Mouse (Mus musculus) MEL (cell line): Measurements from ENCODE around the gene Ckap5. TPM values are rescaled to one million over a fixed set of nuclear protein-coding genes. Genes with fewer than 3 reads are reported as not detected.

ENCODE experiments used
- DNase-seq: peaks from one replicate; pipeline ENCODE4 v3.0.0; 2011; ENCODE audit warnings: low read depth, low spot score
- H3K27ac ChIP-seq: 2 replicates; pipeline ENCODE4 v1.5.1; 2012; ENCODE audit warnings: low read depth, mild to moderate bottlenecking, control low read depth, low read length, moderate library complexity; ENCODE audit not compliant: control insufficient read depth
- H3K27me3 ChIP-seq, 2 experiments: fragments of 150-350 bp in 1 of 2; sonication (generic) in 1 of 2; 2 replicates each; pipeline ENCODE4 v1.6.1; 2012; ENCODE audit warnings: low read length in 2 of 2, mild to moderate bottlenecking in 2 of 2, improper control_type of control experiment in 1 of 2, moderate library complexity in 1 of 2; ENCODE audit not compliant: insufficient read depth in 2 of 2, control insufficient read depth in 1 of 2
- H3K36me3 ChIP-seq, 2 experiments: 2 replicates each; pipeline ENCODE4 v1.6.1; 2012 to 2014; ENCODE audit warnings: low read length in 2 of 2, improper control_type of control experiment in 1 of 2, inconsistent platforms in 1 of 2, mild to moderate bottlenecking in 1 of 2; ENCODE audit not compliant: insufficient read depth in 2 of 2, control insufficient read depth in 1 of 2
- H3K4me1 ChIP-seq, 2 experiments: fragments of 150-350 bp in 1 of 2; sonication (generic) in 1 of 2; 2 replicates each; pipeline ENCODE4 v1.6.1; 2012; ENCODE audit warnings: low read length in 2 of 2, improper control_type of control experiment in 1 of 2, mild to moderate bottlenecking in 1 of 2; ENCODE audit not compliant: insufficient read depth in 2 of 2, control insufficient read depth in 1 of 2
- H3K4me3 ChIP-seq, 2 experiments: fragments of 150-350 bp in 1 of 2; sonication (generic) in 1 of 2; 2 replicates each; pipeline ENCODE4 v1.5.1; 2012; ENCODE audit warnings: low read depth in 2 of 2, low read length in 2 of 2, mild to moderate bottlenecking in 2 of 2, moderate library complexity in 2 of 2, control low read depth in 1 of 2, improper control_type of control experiment in 1 of 2; ENCODE audit not compliant: control insufficient read depth in 1 of 2, insufficient read depth in 1 of 2
- H3K79me2 ChIP-seq: 2 replicates; pipeline ENCODE4 v1.6.1; 2012; ENCODE audit warnings: mild to moderate bottlenecking, low read length, moderate library complexity; ENCODE audit not compliant: control insufficient read depth, poor library complexity, insufficient read depth
- H3K9ac ChIP-seq: 2 replicates; pipeline ENCODE4 v1.6.1; 2012; ENCODE audit warnings: low read depth, mild to moderate bottlenecking, control low read depth, low read length, moderate library complexity; ENCODE audit not compliant: control insufficient read depth, poor library complexity, severe bottlenecking
- H3K9me3 ChIP-seq: fragments of 150-350 bp; sonication (generic); replicated peaks from 2 replicates; pipeline ENCODE4 v1.6.1; 2012; ENCODE audit warnings: mild to moderate bottlenecking, low read length, improper control_type of control experiment, moderate library complexity; ENCODE audit not compliant: insufficient read depth
- BHLHE40 ChIP-seq: IDR thresholded peaks from 2 replicates; pipeline ENCODE4 v1.6.1; 2012; ENCODE audit warnings: low read depth, mild to moderate bottlenecking, inconsistent platforms, low read length, improper control_type of control experiment, borderline replicate concordance
- CHD1 ChIP-seq: IDR thresholded peaks from 2 replicates; pipeline ENCODE4 v1.6.1; 2012; ENCODE audit warnings: low read depth, mild to moderate bottlenecking, inconsistent platforms, low read length, improper control_type of control experiment
- CHD2 ChIP-seq: IDR thresholded peaks from 2 replicates; pipeline ENCODE4 v1.6.1; 2011; ENCODE audit warnings: low read length, improper control_type of control experiment
- CTCF ChIP-seq, 3 experiments: IDR thresholded peaks in 2 of 3; conservative IDR thresholded peaks in 1 of 3; 2 replicates each; pipeline ENCODE4 v1.5.1; 2011 to 2012; ENCODE audit warnings: low read length in 3 of 3, low read depth in 2 of 3, mild to moderate bottlenecking in 2 of 3, improper control_type of control experiment in 1 of 3, inconsistent platforms in 1 of 3, mixed read lengths in 1 of 3, moderate library complexity in 1 of 3; ENCODE audit not compliant: control insufficient read depth in 1 of 3, insufficient read depth in 1 of 3, poor library complexity in 1 of 3, severe bottlenecking in 1 of 3
- E2F4 ChIP-seq: IDR thresholded peaks from 2 replicates; pipeline ENCODE4 v1.6.1; 2011; ENCODE audit warnings: low read depth, low read length, improper control_type of control experiment, borderline replicate concordance
- ELF1 ChIP-seq: IDR thresholded peaks from 2 replicates; pipeline ENCODE4 v1.6.1; 2014; ENCODE audit warnings: low read depth, mild to moderate bottlenecking, inconsistent platforms, low read length, improper control_type of control experiment, moderate library complexity
- EP300 ChIP-seq, 2 experiments: IDR thresholded peaks; 2 replicates each; pipeline ENCODE4 v1.6.1; 2011; ENCODE audit warnings: improper control_type of control experiment in 2 of 2, low read length in 2 of 2, low read depth in 1 of 2, mild to moderate bottlenecking in 1 of 2
- ETS1 ChIP-seq: IDR thresholded peaks from 2 replicates; pipeline ENCODE4 v1.6.1; 2012; ENCODE audit warnings: low read depth, mild to moderate bottlenecking, inconsistent platforms, low read length, improper control_type of control experiment, moderate library complexity
- GABPA ChIP-seq: IDR thresholded peaks from 2 replicates; pipeline ENCODE4 v1.6.1; 2012; ENCODE audit warnings: low read depth, mild to moderate bottlenecking, inconsistent platforms, low read length, improper control_type of control experiment, moderate library complexity
- GATA1 ChIP-seq: IDR thresholded peaks from 2 replicates; pipeline ENCODE4 v1.6.1; 2011; ENCODE audit warnings: low read depth, low read length, improper control_type of control experiment
- HCFC1 ChIP-seq: IDR thresholded peaks from 2 replicates; pipeline ENCODE4 v1.6.1; 2012; ENCODE audit warnings: low read depth, mild to moderate bottlenecking, inconsistent platforms, low read length, improper control_type of control experiment, moderate library complexity
- KAT2A ChIP-seq: conservative IDR thresholded peaks from 2 replicates; pipeline ENCODE4 v1.6.1; 2012; ENCODE audit warnings: low read depth, low read length, improper control_type of control experiment, inconsistent platforms
- MAFK ChIP-seq: IDR thresholded peaks from 2 replicates; pipeline ENCODE4 v1.6.1; 2011; ENCODE audit warnings: low read depth, mild to moderate bottlenecking, low read length, improper control_type of control experiment, borderline replicate concordance
- MAX ChIP-seq: IDR thresholded peaks from 2 replicates; pipeline ENCODE4 v1.6.1; 2011; ENCODE audit warnings: low read length, improper control_type of control experiment
- MAZ ChIP-seq: IDR thresholded peaks from 2 replicates; pipeline ENCODE4 v1.6.1; 2012; ENCODE audit warnings: low read depth, mild to moderate bottlenecking, inconsistent platforms, low read length, improper control_type of control experiment
- MEF2A ChIP-seq: IDR thresholded peaks from 2 replicates; pipeline ENCODE4 v1.6.1; 2014; ENCODE audit warnings: low read depth, mild to moderate bottlenecking, inconsistent platforms, low read length, improper control_type of control experiment; ENCODE audit not compliant: poor library complexity, insufficient replicate concordance, severe bottlenecking; ENCODE audit errors: extremely low read depth
- MXI1 ChIP-seq: IDR thresholded peaks from 2 replicates; pipeline ENCODE4 v1.6.1; 2011; ENCODE audit warnings: mild to moderate bottlenecking, low read depth, low read length, improper control_type of control experiment
- MYC ChIP-seq: IDR thresholded peaks from 2 replicates; pipeline ENCODE4 v1.6.1; 2011; ENCODE audit warnings: low read depth, mild to moderate bottlenecking, low read length, improper control_type of control experiment, moderate library complexity
- NELFE ChIP-seq: IDR thresholded peaks from 2 replicates; pipeline ENCODE4 v1.6.1; 2011; ENCODE audit warnings: low read depth, low read length, improper control_type of control experiment
- NRF1 ChIP-seq: IDR thresholded peaks from 2 replicates; pipeline ENCODE4 v1.6.1; 2014; ENCODE audit warnings: low read depth, mild to moderate bottlenecking, inconsistent platforms, low read length, improper control_type of control experiment, moderate library complexity; ENCODE audit not compliant: poor library complexity, insufficient read depth, severe bottlenecking
- POLR2A ChIP-seq, 2 experiments: IDR thresholded peaks; 2 replicates each; pipeline ENCODE4 v1.6.1; 2011 to 2012; ENCODE audit warnings: low read length in 2 of 2, mild to moderate bottlenecking in 2 of 2, control low read depth in 1 of 2, improper control_type of control experiment in 1 of 2, low read depth in 1 of 2, moderate library complexity in 1 of 2; ENCODE audit not compliant: control insufficient read depth in 1 of 2, insufficient read depth in 1 of 2, poor library complexity in 1 of 2
- POLR2AphosphoS2 ChIP-seq: IDR thresholded peaks from 2 replicates; pipeline ENCODE4 v1.6.1; 2011; ENCODE audit warnings: low read length, improper control_type of control experiment
- POLR2AphosphoS5 ChIP-seq: IDR thresholded peaks from 2 replicates; pipeline ENCODE4 v1.6.1; 2012; ENCODE audit warnings: low read depth, borderline replicate concordance, mild to moderate bottlenecking, inconsistent platforms, low read length, moderate library complexity, mixed read lengths
- RAD21 ChIP-seq: IDR thresholded peaks from 2 replicates; pipeline ENCODE4 v1.6.1; 2011; ENCODE audit warnings: mild to moderate bottlenecking, low read depth, low read length, improper control_type of control experiment
- RCOR1 ChIP-seq: IDR thresholded peaks from 2 replicates; pipeline ENCODE4 v1.6.1; 2012; ENCODE audit warnings: low read depth, mild to moderate bottlenecking, inconsistent platforms, low read length, improper control_type of control experiment
- SIN3A ChIP-seq: IDR thresholded peaks from 2 replicates; pipeline ENCODE4 v1.6.1; 2012; ENCODE audit warnings: low read length, improper control_type of control experiment, inconsistent platforms
- SMC3 ChIP-seq: IDR thresholded peaks from 2 replicates; pipeline ENCODE4 v1.6.1; 2011; ENCODE audit warnings: low read depth, low read length, improper control_type of control experiment
- TAL1 ChIP-seq: IDR thresholded peaks from 2 replicates; pipeline ENCODE4 v1.6.1; 2012; ENCODE audit warnings: mild to moderate bottlenecking, inconsistent platforms, low read length, moderate library complexity, mixed read lengths
- TBP ChIP-seq: IDR thresholded peaks from 2 replicates; pipeline ENCODE4 v1.8.0; 2011; ENCODE audit warnings: low read depth, low read length, improper control_type of control experiment
- TCF12 ChIP-seq: IDR thresholded peaks from 2 replicates; pipeline ENCODE4 v1.6.1; 2014; ENCODE audit warnings: low read depth, mild to moderate bottlenecking, inconsistent platforms, low read length, improper control_type of control experiment, moderate library complexity
- USF2 ChIP-seq, 2 experiments: IDR thresholded peaks; 2 replicates each; pipeline ENCODE4 v1.6.1; 2011 to 2012; ENCODE audit warnings: improper control_type of control experiment in 2 of 2, low read length in 2 of 2, borderline replicate concordance in 1 of 2, inconsistent platforms in 1 of 2, low read depth in 1 of 2, mild to moderate bottlenecking in 1 of 2; ENCODE audit not compliant: insufficient read depth in 1 of 2
- ZC3H11A ChIP-seq: IDR thresholded peaks from 2 replicates; pipeline ENCODE4 v1.6.1; 2012; ENCODE audit warnings: low read depth, mild to moderate bottlenecking, inconsistent platforms, low read length, improper control_type of control experiment
- ZKSCAN1 ChIP-seq: IDR thresholded peaks from 2 replicates; pipeline ENCODE4 v1.6.1; 2012; ENCODE audit warnings: low read depth, mild to moderate bottlenecking, inconsistent platforms, low read length, improper control_type of control experiment, moderate library complexity
- ZMIZ1 ChIP-seq: IDR thresholded peaks from 2 replicates; pipeline ENCODE4 v1.6.1; 2012; ENCODE audit warnings: low read depth, mild to moderate bottlenecking, inconsistent platforms, low read length, improper control_type of control experiment, moderate library complexity
- ZNF384 ChIP-seq: IDR thresholded peaks from 2 replicates; pipeline ENCODE4 v1.6.1; 2012; ENCODE audit warnings: low read depth, mild to moderate bottlenecking, inconsistent platforms, low read length, improper control_type of control experiment
- polyA plus RNA-seq, 2 experiments: library from polyadenylated mRNA; stranded (reverse) in 1 of 2; unstranded in 1 of 2; fragments of >175 nt in 1 of 2; fragments of >200 nt in 1 of 2; gene quantifications; 2 replicates each; pipeline versions ENCODE4 v1.2.1 to v1.2.4; 2012; ENCODE audit warnings: low replicate concordance in 2 of 2, low read depth in 1 of 2; ENCODE audit not compliant: insufficient read length in 2 of 2, insufficient read depth in 1 of 2, missing spikeins in 1 of 2
- total RNA-seq: library from RNA; depleted of rRNA; stranded (reverse); fragments of 300-350 nt; gene quantifications from 2 replicates; pipeline ENCODE4 v1.2.3, GENCODE M21; 2012; rRNA removed

Ckap5 gene
- total RNA-seq = 57.1 and 64.7 TPM in 2 replicates
- polyA plus RNA-seq = 10 to 100 TPM; 44.0 to 45.3 TPM

DNA sequence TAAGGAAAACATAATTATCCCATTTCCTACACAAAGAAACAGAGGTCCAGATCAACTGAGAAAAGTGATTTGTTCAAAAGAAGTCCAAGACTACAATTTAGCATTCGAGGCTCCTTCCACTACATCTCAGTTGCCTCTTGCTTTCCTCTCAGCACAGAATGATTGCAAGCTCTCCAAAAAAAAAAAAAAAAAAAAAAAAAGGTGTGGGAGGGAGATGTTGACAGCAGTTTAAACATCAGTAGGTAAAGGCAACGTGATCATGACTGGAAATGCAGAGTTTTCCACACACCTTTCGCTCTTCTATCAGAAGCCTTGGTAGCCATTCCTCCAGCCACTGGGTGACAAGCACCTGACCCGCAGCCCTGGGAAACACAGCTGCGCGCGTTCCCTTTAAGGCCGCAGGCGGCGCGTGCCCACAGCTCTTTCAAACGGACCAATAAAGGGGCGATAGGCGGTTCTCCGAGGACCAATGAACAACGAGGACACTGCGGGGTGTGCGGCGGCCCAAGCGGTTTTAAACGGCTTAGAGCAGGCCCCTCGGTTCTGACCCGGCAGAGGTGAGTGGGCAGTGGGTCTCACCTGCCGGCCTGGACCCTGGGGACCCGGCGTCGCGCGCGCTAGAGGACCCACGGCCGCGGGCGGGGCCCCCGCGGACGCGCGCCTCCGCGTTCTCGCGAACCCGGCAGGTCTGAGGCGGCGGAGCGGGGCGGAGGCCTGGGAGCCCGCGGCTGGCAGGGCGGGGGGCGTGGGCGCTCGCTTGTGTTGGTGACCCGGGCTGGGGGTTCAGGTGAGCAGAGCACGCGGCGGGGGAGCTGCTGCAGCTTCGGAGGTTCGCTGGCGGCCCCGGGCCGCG, at the start of gene Ckap5:
TSS of gene Ckap5 (plus strand) at position 469 of the 853 bp plus-strand sequence.
- Histone ChIP-seq H3K79me2 (peaks cover 41% of the 10 kb centered on the region), H3K36me3 (peaks cover 2 to 10% of the 10 kb centered on the region in 2 experiments; a peak in 3 of 4 replicates), H3K9ac (peak within 1 kb of the TSS; percentile 96), H3K27ac (peak within 1 kb of the TSS; percentile 54), H3K4me1 (peaks cover 8 to 10% of the 10 kb centered on the region in 2 experiments), H3K9me3 (no peaks in the 10 kb centered on the region), H3K4me3 (peak within 1 kb of the TSS; percentile 63 to 74), H3K27me3 (no peaks in the 10 kb centered on the region)
- peak; percentile 96 for DNase-seq
- TF ChIP-seq CHD1 (no peak), NELFE (peak; percentile 58), MAFK (no peak), RCOR1 (no peak), CHD2 (peak; percentile 80), ZKSCAN1 (no peak), NRF1 (peak; percentile 56), MAX (peak; percentile 85), TCF12 (no peak; the same call in 1 of the 2 replicates), EP300 (IDR thresholded peaks at IDR 0.05; ENCODE audit: low read depth in 1 of 2, low read length in 2 of 2) (no peak; a peak in 1 of 4 replicates), TAL1 (no peak), BHLHE40 (no peak; the same call in 1 of the 2 replicates), KAT2A (peak; percentile 56; the same call in 1 of the 2 replicates), GABPA (no peak), RAD21 (no peak), POLR2AphosphoS2 (no peak), ZNF384 (peak; percentile 96), ZMIZ1 (peak; percentile 66; the same call in 1 of the 2 replicates), HCFC1 (peak; percentile 86), POLR2AphosphoS5 (no peak), POLR2A (IDR thresholded peaks at IDR 0.05; ENCODE audit: control insufficient read depth in 1 of 2, insufficient read depth in 1 of 2, low read depth in 1 of 2, low read length in 2 of 2, poor library complexity in 1 of 2) (peak; percentile 47 to 70; a peak in 3 of 4 replicates), ELF1 (no peak), USF2 (IDR thresholded peaks at IDR 0.05; ENCODE audit: borderline replicate concordance in 1 of 2, insufficient read depth in 1 of 2, low read depth in 1 of 2, low read length in 2 of 2) (no peak), SMC3 (no peak), GATA1 (no peak), MXI1 (peak; percentile 80), ETS1 (no peak; the same call in 1 of the 2 replicates), MAZ (peak; percentile 29), SIN3A (peak; percentile 96), TBP (peak; percentile 70), MYC (peak; percentile 43; the same call in 1 of the 2 replicates), ZC3H11A (no peak), CTCF (IDR thresholded peaks at IDR 0.05 in 2 of 3, conservative IDR thresholded peaks at IDR 0.05 in 1 of 3; ENCODE audit: control insufficient read depth in 1 of 3, insufficient read depth in 1 of 3, low read depth in 2 of 3, low read length in 3 of 3, poor library complexity in 1 of 3, severe bottlenecking in 1 of 3) (no peak), MEF2A (no peak), E2F4 (peak; percentile 46; the same call in 1 of the 2 replicates)
